Mouse (Mus musculus): ENCODE results near the gene Epo. TPM values are rescaled to one million over a fixed set of nuclear protein-coding genes. Genes with fewer than 3 reads are reported as not detected.

Gene Epo
- polyA plus RNA-seq, 1 experiment from 2014 or later, result not detected

GRCm38 (mm10) chr5:137565744-137566143, 32.7 kb upstream of the Epo start:
- CTCF ChIA-PET, result no interaction called here
- POLR2A ChIA-PET, result no interaction called here
- TF ChIP-seq CTCF (IDR thresholded peaks at IDR 0.05), result no peak
- no peak for ATAC-seq
- DNase-seq (ENCODE audit: low read depth, low spot score), result no peak
- in situ Hi-C loops (cut with MboI; ENCODE audit: low pct_unique_long_range_greater_than_20kb), result loop anchor here (10.0 to 25.0 kb wide), 2 partner anchors 421 to 753 kb away; partner anchors contain the start of gene Muc3
- peaks cover 23% of the 10 kb centered on the region for H3K27me3 ChIP-seq

GRCm38 (mm10) chr5:137562965-137563364, 29.9 kb upstream of the Epo start:
- TF ChIP-seq CTCF (IDR thresholded peaks at IDR 0.05), result no peak
- POLR2A ChIA-PET, result no interaction called here
- ATAC-seq (no peak), DNase-seq (ENCODE audit: low read depth, low spot score) (no peak)
- in situ Hi-C loops (cut with MboI; ENCODE audit: low pct_unique_long_range_greater_than_20kb), result loop anchor here (10.0 to 25.0 kb wide), 2 partner anchors 418 to 751 kb away; partner anchors contain the start of gene Muc3
- CTCF ChIA-PET, result no interaction called here
- peaks cover 42% of the 10 kb centered on the region for H3K27me3 ChIP-seq

- ChIA-PET POLR2A (no interaction called here), CTCF (no interaction called here)
- H3K27me3 ChIP-seq, result peaks cover 45% of the 10 kb centered on the region
- ATAC-seq (no peak), DNase-seq (ENCODE audit: low read depth, low spot score) (no peak)
- in situ Hi-C loops (cut with MboI; ENCODE audit: low pct_unique_long_range_greater_than_20kb), result loop anchor here (10.0 to 25.0 kb wide), 2 partner anchors 417 to 749 kb away; partner anchors contain the start of gene Muc3
- no peak for TF ChIP-seq CTCF (IDR thresholded peaks at IDR 0.05)
These were observed 28.5 kb upstream of the Epo start for GRCm38 (mm10) chr5:137561556-137561955.

GRCm38 (mm10) chr5:137553898-137554297, 20.9 kb upstream of the Epo start:
- in situ Hi-C loops (cut with MboI; ENCODE audit: low pct_unique_long_range_greater_than_20kb), result loop anchor here (25.0 kb wide), 1 partner anchor 742 kb away; no protein-coding TSS in a partner anchor
- ATAC-seq, result no peak
- POLR2A ChIA-PET, result no interaction called here
- no peak for TF ChIP-seq CTCF (IDR thresholded peaks at IDR 0.05)
- H3K27me3 ChIP-seq, result peaks cover 61% of the 10 kb centered on the region
- CTCF ChIA-PET, result no interaction called here
- no peak for DNase-seq (ENCODE audit: low read depth, low spot score)

- POLR2A ChIA-PET, result no interaction called here
- ATAC-seq, result no peak
- CTCF ChIA-PET, result no interaction called here
These were observed 20.4 kb upstream of the Epo start, which contains the start of gene Actl6b for GRCm38 (mm10) chr5:137553411-137553837. Actl6b (plus strand) TSS chr5:137553517.

GRCm38 (mm10) chr5:137553000-137553399, 20.0 kb upstream of the Epo start:
- ATAC-seq (no peak), DNase-seq (ENCODE audit: low read depth, low spot score) (no peak)
- POLR2A ChIA-PET, result no interaction called here
- CTCF ChIA-PET, result no interaction called here
- in situ Hi-C loops (cut with MboI; ENCODE audit: low pct_unique_long_range_greater_than_20kb), result loop anchor here (25.0 kb wide), 1 partner anchor 741 kb away; no protein-coding TSS in a partner anchor
- TF ChIP-seq CTCF (IDR thresholded peaks at IDR 0.05), result no peak
- peaks cover 60% of the 10 kb centered on the region for H3K27me3 ChIP-seq

More at GRCm38 (mm10) chr5:137553411-137553837, 20.4 kb upstream of the Epo start, which contains the start of gene Actl6b:
- TF ChIP-seq CTCF (IDR thresholded peaks at IDR 0.05), result no peak
- in situ Hi-C loops (cut with MboI; ENCODE audit: low pct_unique_long_range_greater_than_20kb), result loop anchor here (25.0 kb wide), 1 partner anchor 741 kb away; no protein-coding TSS in a partner anchor
- DNase-seq (ENCODE audit: low read depth, low spot score), result no peak
- H3K27me3 ChIP-seq, result peaks cover 63% of the 10 kb centered on the region

GRCm38 (mm10) chr5:137551119-137551518, 18.1 kb upstream of the Epo start:
- DNase-seq (ENCODE audit: low read depth, low spot score) (no peak), ATAC-seq (no peak)
- in situ Hi-C loops (cut with MboI; ENCODE audit: low pct_unique_long_range_greater_than_20kb), result loop anchor here (25.0 kb wide), 1 partner anchor 739 kb away; no protein-coding TSS in a partner anchor
- peaks cover 50% of the 10 kb centered on the region for H3K27me3 ChIP-seq
- no peak for TF ChIP-seq CTCF (IDR thresholded peaks at IDR 0.05)
- ChIA-PET POLR2A (no interaction called here), CTCF (no interaction called here)

- TF ChIP-seq CTCF (IDR thresholded peaks at IDR 0.05), result no peak
- in situ Hi-C loops (cut with MboI; ENCODE audit: low pct_unique_long_range_greater_than_20kb), result loop anchor here (25.0 kb wide), 1 partner anchor 738 kb away; no protein-coding TSS in a partner anchor
- ATAC-seq (no peak), DNase-seq (ENCODE audit: low read depth, low spot score) (no peak)
- peaks cover 40% of the 10 kb centered on the region for H3K27me3 ChIP-seq
- CTCF ChIA-PET, result interaction anchor here (1.3 kb wide), 2 partner anchors 15 to 47 kb away, joined by 3 read pairs; partner anchors contain the start of gene Pop7
- POLR2A ChIA-PET, result no interaction called here
These were observed 16.8 kb upstream of the Epo start for GRCm38 (mm10) chr5:137549840-137550239.

GRCm38 (mm10) chr5:137545596-137545995, 12.6 kb upstream of the Epo start:
- ATAC-seq (no peak), DNase-seq (ENCODE audit: low read depth, low spot score) (no peak)
- POLR2A ChIA-PET, result interaction anchor here (0.7 kb wide), 1 partner anchor 13 kb away, joined by 5 read pairs; no protein-coding TSS in a partner anchor
- H3K27me3 ChIP-seq, result peaks cover 9% of the 10 kb centered on the region
- CTCF ChIA-PET, result interaction anchor here (1.0 kb wide), 1 partner anchor 9 kb away, joined by 4 read pairs; no protein-coding TSS in a partner anchor
- TF ChIP-seq CTCF (IDR thresholded peaks at IDR 0.05), result no peak
- in situ Hi-C loops (cut with MboI; ENCODE audit: low pct_unique_long_range_greater_than_20kb), result no loop called here

GRCm38 (mm10) chr5:137544926-137545325, 11.9 kb upstream of the Epo start:
- no peak for TF ChIP-seq CTCF (IDR thresholded peaks at IDR 0.05)
- ChIA-PET POLR2A (no interaction called here), CTCF (interaction anchor here (1.0 kb wide), 1 partner anchor 8 kb away, joined by 4 read pairs; no protein-coding TSS in a partner anchor)
- H3K27me3 ChIP-seq, result peaks cover 9% of the 10 kb centered on the region
- no peak for DNase-seq (ENCODE audit: low read depth, low spot score)
- in situ Hi-C loops (cut with MboI; ENCODE audit: low pct_unique_long_range_greater_than_20kb), result no loop called here
- no peak for ATAC-seq

- ChIA-PET CTCF (interaction anchor here (1.1 to 1.4 kb wide), 2 partner anchors 14 to 24 kb away, joined by 3 to 4 read pairs; partner anchors contain the start of gene Gigyf1), POLR2A (no interaction called here)
- no peaks in the 10 kb centered on the region for H3K27me3 ChIP-seq
- ATAC-seq (no peak), DNase-seq (ENCODE audit: low read depth, low spot score) (no peak)
- in situ Hi-C loops (cut with MboI; ENCODE audit: low pct_unique_long_range_greater_than_20kb), result no loop called here
- TF ChIP-seq CTCF (IDR thresholded peaks at IDR 0.05), result no peak
These were observed 8.9 kb upstream of the Epo start for GRCm38 (mm10) chr5:137541768-137542540.
